Mouse (Mus musculus): ENCODE data around the gene Nudt12. TPM values are rescaled to one million over a fixed set of nuclear protein-coding genes. Genes with fewer than 3 reads are reported as not detected.

Nudt12 gene
- 10 to 100 TPM; 47.2 to 49.0 TPM for total RNA-seq (2021)
- long read RNA-seq, experiment 1, full-length matches to known transcripts: 16 of 21 reads
- long read RNA-seq, experiment 1, partial matches to known transcripts: 1 of 21 reads
- long read RNA-seq, experiment 1, other reads (novel, unspliced or antisense): 4 of 21 reads
- long read RNA-seq, experiment 2, full-length matches to known transcripts: 74 of 84 reads
- long read RNA-seq, experiment 2, partial matches to known transcripts: 3 of 84 reads
- long read RNA-seq, experiment 2, other reads (novel, unspliced or antisense): 7 of 84 reads

GRCm38 (mm10) chr17:59013091-59013459, at the start of gene Nudt12:
Nudt12 (minus strand) TSS chr17:59013372.
- peak; percentile 55 to 57 for DNase-seq (ENCODE audit: low spot score in 2 of 2)

- no peak for DNase-seq (ENCODE audit: low spot score in 2 of 2)
Observed at GRCm38 (mm10) chr17:59053306-59053705, 40.1 kb upstream of the Nudt12 start.

- no peak for DNase-seq (ENCODE audit: low spot score in 2 of 2)
Observed at GRCm38 (mm10) chr17:59039754-59040153, 26.6 kb upstream of the Nudt12 start.

- DNase-seq (ENCODE audit: low spot score in 2 of 2): no peak
Observed at GRCm38 (mm10) chr17:59033445-59033844, 20.3 kb upstream of the Nudt12 start.

GRCm38 (mm10) chr17:59026336-59026735, 13.2 kb upstream of the Nudt12 start:
- peak in 1 of 2 experiments; percentile 13 for DNase-seq (ENCODE audit: low spot score in 2 of 2)

- no peak for DNase-seq (ENCODE audit: low spot score in 2 of 2)
Observed at GRCm38 (mm10) chr17:59024502-59024901, 11.3 kb upstream of the Nudt12 start.

GRCm38 (mm10) chr17:59023971-59024370, 10.8 kb upstream of the Nudt12 start:
- DNase-seq (ENCODE audit: low spot score in 2 of 2): no peak

- no peak for DNase-seq (ENCODE audit: low spot score in 2 of 2)
Observed at GRCm38 (mm10) chr17:59018666-59019065, 5.5 kb upstream of the Nudt12 start.

- peak in 1 of 2 experiments; percentile 22 for DNase-seq (ENCODE audit: low spot score in 2 of 2)
Observed at GRCm38 (mm10) chr17:59012421-59013090, 616 bp downstream of the Nudt12 start.

GRCm38 (mm10) chr17:59011546-59012307, 1.4 kb downstream of the Nudt12 start:
- no peak for DNase-seq (ENCODE audit: low spot score in 2 of 2)

- DNase-seq (ENCODE audit: low spot score in 2 of 2): no peak
Observed at GRCm38 (mm10) chr17:58991275-58991674, 21.9 kb downstream of the Nudt12 start, which contains the start of gene Pdzph1. Pdzph1 (minus strand) TSS chr17:58991375.

GRCm38 (mm10) chr17:58973237-58973636, 39.9 kb downstream of the Nudt12 start:
- DNase-seq (ENCODE audit: low spot score in 2 of 2): no peak

GRCm38 (mm10) chr17:58959905-58960304, 53.3 kb downstream of the Nudt12 start:
- peak; percentile 55 to 57 for DNase-seq (ENCODE audit: low spot score in 2 of 2)

GRCm38 (mm10) chr17:58957055-58957454, 56.1 kb downstream of the Nudt12 start:
- no peak for DNase-seq (ENCODE audit: low spot score in 2 of 2)

Other genes with a start within 250 kb of the Nudt12 start
- not detected for gene Pdzph1, start 22.0 kb downstream of the Nudt12 start, total RNA-seq (2021)

All from adrenal gland, adult 18-20 months (tissue).